Mouse (Mus musculus) olfactory bulb, adult 2 months (tissue): Measurements from ENCODE around the gene Pop4. TPM values are rescaled to one million over a fixed set of nuclear protein-coding genes. Genes with fewer than 3 reads are reported as not detected.

Experiments
- H3K27ac ChIP-seq: fragments of 200-500 bp; 2 replicates; pipeline ENCODE4 v1.5.1; 2012; ENCODE audit warnings: low read depth, low read length; ENCODE audit not compliant: insufficient read depth
- H3K4me1 ChIP-seq: fragments of 200-500 bp; 2 replicates; pipeline ENCODE4 v1.6.1; 2012; ENCODE audit warnings: low read length; ENCODE audit not compliant: control insufficient read depth, insufficient read depth
- H3K4me3 ChIP-seq: fragments of 200-500 bp; 2 replicates; pipeline ENCODE4 v1.5.1; 2012; ENCODE audit warnings: mild to moderate bottlenecking, low read depth, low read length, moderate library complexity; ENCODE audit not compliant: insufficient read depth
- CTCF ChIP-seq: fragments of 200-500 bp; IDR thresholded peaks from 2 replicates; pipeline ENCODE4 v1.5.1; 2012; ENCODE audit warnings: low read depth, mild to moderate bottlenecking, low read length, moderate library complexity; ENCODE audit not compliant: insufficient read depth
- POLR2A ChIP-seq: fragments of 200-500 bp; IDR thresholded peaks from 2 replicates; pipeline ENCODE4 v1.6.1; 2012; ENCODE audit warnings: mild to moderate bottlenecking, low read depth, low read length, moderate library complexity; ENCODE audit not compliant: insufficient read depth
- WGBS: fragments of 180-500 bp; shearing (Covaris S2); methylation state at CpG from one replicate; pipeline ENCODE4 v1.1.7; 2018; 5-methylcytosine and 5-hydroxymethylcytosine counted together
- polyA plus RNA-seq: library from polyadenylated mRNA; stranded (reverse); fragments of >200 nt; gene quantifications from 2 replicates; pipeline ENCODE4 v1.2.4, GENCODE M21; 2012; ENCODE audit warnings: low replicate concordance; ENCODE audit not compliant: missing spikeins, insufficient read depth, insufficient read length

Gene Pop4
- polyA plus RNA-seq, 1 experiment, result not detected

- Histone ChIP-seq H3K4me1 (peaks cover 19% of the 10 kb centered on the region), H3K27ac (no peak overlapping the region), H3K4me3 (no peak overlapping the region)
- TF ChIP-seq POLR2A (no peak), CTCF (no peak)
- 91% methylated on average over 2 of the region's 2 CpGs for WGBS
These were observed 45.0 kb downstream of the Pop4 start for GRCm38 (mm10) chr7:38226226-38226625.

GRCm38 (mm10) chr7:38224577-38225369, 46.5 kb downstream of the Pop4 start:
- TF ChIP-seq POLR2A (no peak), CTCF (no peak)
- no peak overlapping the region for H3K4me3 ChIP-seq

GRCm38 (mm10) chr7:38220866-38221265, 50.4 kb downstream of the Pop4 start:
- Histone ChIP-seq H3K27ac (no peak overlapping the region), H3K4me1 (peaks cover 15% of the 10 kb centered on the region), H3K4me3 (no peak overlapping the region)
- 95% methylated on average over 7 of the region's 7 CpGs for WGBS
- no peak for TF ChIP-seq POLR2A
- TF ChIP-seq CTCF, result no peak

More at GRCm38 (mm10) chr7:38224577-38225369, 46.5 kb downstream of the Pop4 start:
- peaks cover 17% of the 10 kb centered on the region for H3K4me1 ChIP-seq
- no peak overlapping the region for H3K27ac ChIP-seq
- 87% methylated on average over 13 of the region's 13 CpGs for WGBS

GRCm38 (mm10) chr7:38219526-38219925, 51.7 kb downstream of the Pop4 start:
- Histone ChIP-seq H3K27ac (no peak overlapping the region), H3K4me3 (no peak overlapping the region), H3K4me1 (peaks cover 18% of the 10 kb centered on the region)
- TF ChIP-seq CTCF, result no peak
- no peak for TF ChIP-seq POLR2A
- 89% methylated on average over 4 of the region's 4 CpGs for WGBS

GRCm38 (mm10) chr7:38218631-38219367, 52.4 kb downstream of the Pop4 start:
- TF ChIP-seq POLR2A, result no peak
- no peak for TF ChIP-seq CTCF
- 72% methylated on average over 8 of the region's 8 CpGs for WGBS
- H3K27ac ChIP-seq, result 0 out of 2 replicates have a peak overlapping the region, but pooled peaks have one; percentile 26
- peaks cover 18% of the 10 kb centered on the region for H3K4me1 ChIP-seq
- H3K4me3 ChIP-seq, result no peak overlapping the region

GRCm38 (mm10) chr7:38217417-38218171, 53.6 kb downstream of the Pop4 start:
- 65% methylated on average over 5 of the region's 5 CpGs for WGBS
- H3K27ac ChIP-seq, result peak overlapping the region; percentile 77
- TF ChIP-seq CTCF (no peak), POLR2A (no peak)
- H3K4me3 ChIP-seq, result no peak overlapping the region
- peaks cover 18% of the 10 kb centered on the region for H3K4me1 ChIP-seq

- 87% methylated on average over 6 of the region's 6 CpGs for WGBS
These were observed 55.5 kb downstream of the Pop4 start for GRCm38 (mm10) chr7:38215697-38216096.

GRCm38 (mm10) chr7:38215281-38215680, 55.9 kb downstream of the Pop4 start:
- H3K27ac ChIP-seq, result no peak overlapping the region
- no peak overlapping the region for H3K4me3 ChIP-seq
- 84% methylated on average over 7 of the region's 7 CpGs for WGBS
- TF ChIP-seq POLR2A (no peak), CTCF (no peak)
- H3K4me1 ChIP-seq, result peaks cover 18% of the 10 kb centered on the region

More at GRCm38 (mm10) chr7:38215697-38216096, 55.5 kb downstream of the Pop4 start:
- peaks cover 19% of the 10 kb centered on the region for H3K4me1 ChIP-seq
- H3K27ac ChIP-seq, result no peak overlapping the region
- no peak overlapping the region for H3K4me3 ChIP-seq
- no peak for TF ChIP-seq POLR2A
- no peak for TF ChIP-seq CTCF
